Mouse (Mus musculus): ENCODE measurements around the gene Tram1l1. TPM values are rescaled to one million over a fixed set of nuclear protein-coding genes. Genes with fewer than 3 reads are reported as not detected.

Tram1l1 gene
- total and polyA plus RNA-seq, 2 experiments from 2014 or later, result 0.04 to 1.3 TPM

- Histone ChIP-seq H3K4me2 (ENCODE audit: low read depth, low read length) (no peak overlapping the region), H3K36me3 (replicated peaks; ENCODE audit: control insufficient read depth, insufficient read depth, low read length) (no peaks in the 10 kb centered on the region), H3K27me3 (ENCODE audit: control insufficient read depth, insufficient read depth, low read length) (no peaks in the 10 kb centered on the region), H3K4me3 (ENCODE audit: low read depth, low read length) (no peak overlapping the region), H3K4me1 (ENCODE audit: control insufficient read depth, insufficient read depth) (peaks cover 6% of the 10 kb centered on the region; the same call in 1 of the 2 replicates), H3K9ac (replicated peaks; ENCODE audit: low read depth, low read length) (no peak overlapping the region), H3K27ac (ENCODE audit: low read depth) (no peak overlapping the region), H3K9me3 (replicated peaks; ENCODE audit: control insufficient read depth, low read length) (no peaks in the 10 kb centered on the region)
- TF ChIP-seq CTCF (IDR thresholded peaks at IDR 0.05; ENCODE audit: low read depth), result no peak
- TF ChIP-seq EP300 (IDR thresholded peaks at IDR 0.05; ENCODE audit: low read depth), result no peak
- ATAC-seq (ENCODE audit: insufficient read depth, low read depth), result no peak
- no peak for DNase-seq (ENCODE audit: low spot score)
- 69% methylated on average over 4 of the region's 4 CpGs for WGBS
Measured at GRCm38 (mm10) chr3:124319254-124319653, 1.4 kb upstream of the Tram1l1 start.

- H3K27me3 ChIP-seq (ENCODE audit: control insufficient read depth, insufficient read depth, low read length), result no peaks in the 10 kb centered on the region
- DNase-seq (ENCODE audit: low spot score) (no peak), ATAC-seq (ENCODE audit: insufficient read depth, low read depth) (no peak)
- peak overlapping the region; percentile 43; the same call in 1 of the 2 replicates for H3K9ac ChIP-seq (replicated peaks; ENCODE audit: low read depth, low read length)
- no peaks in the 10 kb centered on the region for H3K36me3 ChIP-seq (replicated peaks; ENCODE audit: control insufficient read depth, insufficient read depth, low read length)
- 12% methylated on average over 2 of the region's 2 CpGs for WGBS
- H3K27ac ChIP-seq (ENCODE audit: low read depth), result no peak overlapping the region
- TF ChIP-seq CTCF (IDR thresholded peaks at IDR 0.05; ENCODE audit: low read depth) (no peak), EP300 (IDR thresholded peaks at IDR 0.05; ENCODE audit: low read depth) (no peak)
- peaks cover 6% of the 10 kb centered on the region; the same call in 1 of the 2 replicates for H3K4me1 ChIP-seq (ENCODE audit: control insufficient read depth, insufficient read depth)
- H3K4me2 ChIP-seq (ENCODE audit: low read depth, low read length), result peak overlapping the region; percentile 94
- no peaks in the 10 kb centered on the region for H3K9me3 ChIP-seq (replicated peaks; ENCODE audit: control insufficient read depth, low read length)
- peak overlapping the region; percentile 61 for H3K4me3 ChIP-seq (ENCODE audit: low read depth, low read length)
Measured at GRCm38 (mm10) chr3:124320398-124320797, 257 bp upstream of the Tram1l1 start.

GRCm38 (mm10) chr3:124346445-124346844 lies 25.8 kb downstream of the Tram1l1 start:
- Histone ChIP-seq H3K36me3 (replicated peaks; ENCODE audit: control insufficient read depth, insufficient read depth, low read length) (no peaks in the 10 kb centered on the region), H3K27ac (ENCODE audit: low read depth) (no peak overlapping the region), H3K27me3 (ENCODE audit: control insufficient read depth, insufficient read depth, low read length) (no peaks in the 10 kb centered on the region), H3K9ac (replicated peaks; ENCODE audit: low read depth, low read length) (no peak overlapping the region), H3K4me3 (ENCODE audit: low read depth, low read length) (no peak overlapping the region), H3K4me1 (ENCODE audit: control insufficient read depth, insufficient read depth) (no peaks in the 10 kb centered on the region), H3K9me3 (replicated peaks; ENCODE audit: control insufficient read depth, low read length) (no peaks in the 10 kb centered on the region), H3K4me2 (ENCODE audit: low read depth, low read length) (no peak overlapping the region)
- ATAC-seq (ENCODE audit: insufficient read depth, low read depth) (no peak), DNase-seq (ENCODE audit: low spot score) (no peak)
- no peak for TF ChIP-seq EP300 (IDR thresholded peaks at IDR 0.05; ENCODE audit: low read depth)
- TF ChIP-seq CTCF (IDR thresholded peaks at IDR 0.05; ENCODE audit: low read depth), result peak; percentile 25

GRCm38 (mm10) chr3:124357533-124357932 lies 36.9 kb downstream of the Tram1l1 start:
- 78% methylated on average over 3 of the region's 3 CpGs for WGBS
- H3K4me1 ChIP-seq (ENCODE audit: control insufficient read depth, insufficient read depth), result no peaks in the 10 kb centered on the region
- DNase-seq (ENCODE audit: low spot score) (no peak), ATAC-seq (ENCODE audit: insufficient read depth, low read depth) (no peak)
- no peaks in the 10 kb centered on the region for H3K27me3 ChIP-seq (ENCODE audit: control insufficient read depth, insufficient read depth, low read length)
- no peaks in the 10 kb centered on the region for H3K36me3 ChIP-seq (replicated peaks; ENCODE audit: control insufficient read depth, insufficient read depth, low read length)
- H3K4me2 ChIP-seq (ENCODE audit: low read depth, low read length), result no peak overlapping the region
- TF ChIP-seq EP300 (IDR thresholded peaks at IDR 0.05; ENCODE audit: low read depth), result no peak
- TF ChIP-seq CTCF (IDR thresholded peaks at IDR 0.05; ENCODE audit: low read depth), result no peak
- H3K9ac ChIP-seq (replicated peaks; ENCODE audit: low read depth, low read length), result no peak overlapping the region
- no peak overlapping the region for H3K4me3 ChIP-seq (ENCODE audit: low read depth, low read length)
- no peak overlapping the region for H3K27ac ChIP-seq (ENCODE audit: low read depth)
- no peaks in the 10 kb centered on the region for H3K9me3 ChIP-seq (replicated peaks; ENCODE audit: control insufficient read depth, low read length)

GRCm38 (mm10) chr3:124372031-124372430 lies 51.4 kb downstream of the Tram1l1 start:
- Histone ChIP-seq H3K27me3 (ENCODE audit: control insufficient read depth, insufficient read depth, low read length) (no peaks in the 10 kb centered on the region), H3K27ac (ENCODE audit: low read depth) (no peak overlapping the region), H3K9me3 (replicated peaks; ENCODE audit: control insufficient read depth, low read length) (no peaks in the 10 kb centered on the region), H3K36me3 (replicated peaks; ENCODE audit: control insufficient read depth, insufficient read depth, low read length) (no peaks in the 10 kb centered on the region), H3K4me2 (ENCODE audit: low read depth, low read length) (no peak overlapping the region), H3K9ac (replicated peaks; ENCODE audit: low read depth, low read length) (no peak overlapping the region), H3K4me1 (ENCODE audit: control insufficient read depth, insufficient read depth) (no peaks in the 10 kb centered on the region), H3K4me3 (ENCODE audit: low read depth, low read length) (no peak overlapping the region)
- TF ChIP-seq EP300 (IDR thresholded peaks at IDR 0.05; ENCODE audit: low read depth) (no peak), CTCF (IDR thresholded peaks at IDR 0.05; ENCODE audit: low read depth) (no peak)
- ATAC-seq (ENCODE audit: insufficient read depth, low read depth) (no peak), DNase-seq (ENCODE audit: low spot score) (no peak)
- 75% methylated on average over 2 of the region's 2 CpGs for WGBS

Other genes starting within 250 kb of the Tram1l1 start
- gene 1700006A11Rik, start 105.2 kb downstream of the Tram1l1 start, total RNA-seq (2014; rRNA removed; ENCODE audit: low replicate concordance), result not detected in 2 replicates
- not detected in 2 replicates for gene 1700006A11Rik, start 105.2 kb downstream of the Tram1l1 start, polyA plus RNA-seq (2015; fragmentation: Nextera tagmentation; extraction: Ambion mirVana)